Mouse (Mus musculus) cerebellum, adult 2 months (tissue): ENCODE measurements around the gene Kcnip1.

ENCODE experiments used
- CTCF ChIP-seq: fragments of 200-500 bp; IDR thresholded peaks from 2 replicates; pipeline ENCODE4 v1.5.1; 2011; ENCODE audit warnings: low read depth, mild to moderate bottlenecking, control low read depth, low read length, moderate library complexity, borderline replicate concordance; ENCODE audit not compliant: insufficient read depth
- POLR2A ChIP-seq: fragments of 200-500 bp; IDR thresholded peaks from 2 replicates; pipeline ENCODE4 v1.6.1; 2011; ENCODE audit warnings: low read length, control low read depth, borderline replicate concordance; ENCODE audit not compliant: insufficient read depth

DNA sequence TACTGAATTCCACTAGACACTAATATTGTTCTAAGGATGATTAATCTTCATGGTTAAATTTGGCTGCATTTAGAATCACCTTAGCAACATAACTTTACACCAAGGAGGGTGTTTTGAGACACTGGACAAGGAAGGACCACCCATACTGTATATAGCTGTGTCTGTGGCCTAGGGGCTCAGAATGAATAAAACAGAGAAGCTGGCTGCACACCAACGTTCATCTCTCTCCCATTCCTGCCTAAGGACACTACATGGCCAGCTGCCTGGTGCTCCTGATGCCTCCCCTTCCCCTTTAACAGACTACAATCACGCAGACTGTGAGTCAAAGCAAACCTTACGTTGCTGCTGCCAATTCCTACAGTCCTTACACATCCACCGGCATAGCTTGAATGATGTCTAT is 37.0 kb downstream of the Kcnip1 start:
- TF ChIP-seq CTCF (no peak), POLR2A (no peak)
